Mouse (Mus musculus): ENCODE measurements around the gene Dnph1. TPM values are rescaled to one million over a fixed set of nuclear protein-coding genes. Genes with fewer than 3 reads are reported as not detected.

Dnph1 gene
- polyA plus RNA-seq, 1 experiment from 2014 or later: 26.4 TPM

GRCm38 (mm10) chr17:46503847-46504638 lies 7.5 kb downstream of the Dnph1 start:
- ATAC-seq (ENCODE audit: insufficient number of reproducible peaks, insufficient read depth, low FRiP score, low read depth): no peak
- Histone ChIP-seq H3K36me3 (ENCODE audit: control insufficient read depth, insufficient read depth, low read length) (peaks cover 11% of the 10 kb centered on the region), H3K4me3 (ENCODE audit: control insufficient read depth in 1 of 2, insufficient read depth in 1 of 2, low read depth in 1 of 2, low read length in 2 of 2) (no peak overlapping the region), H3K9ac (ENCODE audit: low read length) (no peak overlapping the region), H3K27me3 (ENCODE audit: control insufficient read depth, insufficient read depth, low read length) (no peaks in the 10 kb centered on the region), H3K27ac (replicated peaks in 1 of 2; ENCODE audit: control insufficient read depth in 1 of 2, insufficient read depth in 1 of 2, low read depth in 2 of 2, low read length in 2 of 2) (no peak overlapping the region), H3K4me1 (ENCODE audit: control insufficient read depth in 2 of 2, insufficient read depth in 2 of 2, low read length in 2 of 2) (no peaks in the 10 kb centered on the region), H3K4me2 (ENCODE audit: low read length) (no peak overlapping the region), H3K9me3 (ENCODE audit: control insufficient read depth, low read length) (no peaks in the 10 kb centered on the region)
- WGBS: 71% methylated on average over 14 of the region's 14 CpGs

- H3K36me3 ChIP-seq (ENCODE audit: control insufficient read depth, insufficient read depth, low read length): peaks cover 8% of the 10 kb centered on the region; the same call in 1 of the 2 replicates
- H3K4me1 ChIP-seq (ENCODE audit: control insufficient read depth in 2 of 2, insufficient read depth in 2 of 2, low read length in 2 of 2): no peaks in the 10 kb centered on the region
- H3K27ac ChIP-seq (replicated peaks in 1 of 2; ENCODE audit: control insufficient read depth in 1 of 2, insufficient read depth in 1 of 2, low read depth in 2 of 2, low read length in 2 of 2): no peak overlapping the region
- H3K27me3 ChIP-seq (ENCODE audit: control insufficient read depth, insufficient read depth, low read length): no peaks in the 10 kb centered on the region
- no peak for ATAC-seq (ENCODE audit: insufficient number of reproducible peaks, insufficient read depth, low FRiP score, low read depth)
- no peak overlapping the region for H3K4me3 ChIP-seq (ENCODE audit: control insufficient read depth in 1 of 2, insufficient read depth in 1 of 2, low read depth in 1 of 2, low read length in 2 of 2)
- 89% methylated on average over 3 of the region's 3 CpGs for WGBS
- no peak overlapping the region for H3K9ac ChIP-seq (ENCODE audit: low read length)
- H3K9me3 ChIP-seq (ENCODE audit: control insufficient read depth, low read length): no peaks in the 10 kb centered on the region
- H3K4me2 ChIP-seq (ENCODE audit: low read length): no peak overlapping the region
Observed at GRCm38 (mm10) chr17:46505617-46506016, 9.1 kb downstream of the Dnph1 start.

GRCm38 (mm10) chr17:46511059-46511710 lies 14.7 kb downstream of the Dnph1 start:
- Histone ChIP-seq H3K4me2 (ENCODE audit: low read length) (no peak overlapping the region), H3K27me3 (ENCODE audit: control insufficient read depth, insufficient read depth, low read length) (no peaks in the 10 kb centered on the region), H3K27ac (replicated peaks in 1 of 2; ENCODE audit: control insufficient read depth in 1 of 2, insufficient read depth in 1 of 2, low read depth in 2 of 2, low read length in 2 of 2) (no peak overlapping the region), H3K4me1 (ENCODE audit: control insufficient read depth in 2 of 2, insufficient read depth in 2 of 2, low read length in 2 of 2) (no peaks in the 10 kb centered on the region), H3K9ac (ENCODE audit: low read length) (no peak overlapping the region), H3K4me3 (ENCODE audit: control insufficient read depth in 1 of 2, insufficient read depth in 1 of 2, low read depth in 1 of 2, low read length in 2 of 2) (no peak overlapping the region), H3K9me3 (ENCODE audit: control insufficient read depth, low read length) (no peaks in the 10 kb centered on the region), H3K36me3 (ENCODE audit: control insufficient read depth, insufficient read depth, low read length) (peaks cover 3% of the 10 kb centered on the region; the same call in 1 of the 2 replicates)
- 0 out of 2 replicates have a peak, but pooled peaks have one; percentile 35 for ATAC-seq (ENCODE audit: insufficient number of reproducible peaks, insufficient read depth, low FRiP score, low read depth)
- WGBS: 54% methylated on average over 11 of the region's 11 CpGs

- WGBS: 52% methylated on average over 2 of the region's 2 CpGs
Observed at GRCm38 (mm10) chr17:46513329-46513728, 16.8 kb downstream of the Dnph1 start.

GRCm38 (mm10) chr17:46519971-46520370 lies 23.5 kb downstream of the Dnph1 start:
- H3K4me2 ChIP-seq (ENCODE audit: low read length): peak overlapping the region; percentile 57
- WGBS: 49% methylated on average over 10 of the region's 10 CpGs
- no peak for ATAC-seq (ENCODE audit: insufficient number of reproducible peaks, insufficient read depth, low FRiP score, low read depth)

More at GRCm38 (mm10) chr17:46513329-46513728, 16.8 kb downstream of the Dnph1 start:
- H3K4me3 ChIP-seq (ENCODE audit: control insufficient read depth in 1 of 2, insufficient read depth in 1 of 2, low read depth in 1 of 2, low read length in 2 of 2): no peak overlapping the region
- no peak overlapping the region for H3K9ac ChIP-seq (ENCODE audit: low read length)
- no peaks in the 10 kb centered on the region for H3K4me1 ChIP-seq (ENCODE audit: control insufficient read depth in 2 of 2, insufficient read depth in 2 of 2, low read length in 2 of 2)
- no peaks in the 10 kb centered on the region for H3K9me3 ChIP-seq (ENCODE audit: control insufficient read depth, low read length)
- ATAC-seq (ENCODE audit: insufficient number of reproducible peaks, insufficient read depth, low FRiP score, low read depth): no peak
- 0 out of 2 replicates have a peak, but pooled peaks cover 3% of the 10 kb centered on the region for H3K36me3 ChIP-seq (ENCODE audit: control insufficient read depth, insufficient read depth, low read length)
- H3K4me2 ChIP-seq (ENCODE audit: low read length): no peak overlapping the region
- H3K27ac ChIP-seq (replicated peaks in 1 of 2; ENCODE audit: control insufficient read depth in 1 of 2, insufficient read depth in 1 of 2, low read depth in 2 of 2, low read length in 2 of 2): no peak overlapping the region
- no peaks in the 10 kb centered on the region for H3K27me3 ChIP-seq (ENCODE audit: control insufficient read depth, insufficient read depth, low read length)

GRCm38 (mm10) chr17:46520385-46520979 lies 24.0 kb downstream of the Dnph1 start:
- Histone ChIP-seq H3K9me3 (ENCODE audit: control insufficient read depth, low read length) (no peaks in the 10 kb centered on the region), H3K9ac (ENCODE audit: low read length) (peak overlapping the region; percentile 58), H3K36me3 (ENCODE audit: control insufficient read depth, insufficient read depth, low read length) (peaks cover 3% of the 10 kb centered on the region; the same call in 1 of the 2 replicates), H3K4me2 (ENCODE audit: low read length) (peak overlapping the region; percentile 57), H3K27me3 (ENCODE audit: control insufficient read depth, insufficient read depth, low read length) (peaks cover 6% of the 10 kb centered on the region; the same call in 1 of the 2 replicates), H3K4me3 (ENCODE audit: control insufficient read depth in 1 of 2, insufficient read depth in 1 of 2, low read depth in 1 of 2, low read length in 2 of 2) (peak overlapping the region; percentile 25 to 27), H3K27ac (replicated peaks in 1 of 2; ENCODE audit: control insufficient read depth in 1 of 2, insufficient read depth in 1 of 2, low read depth in 2 of 2, low read length in 2 of 2) (no peak overlapping the region), H3K4me1 (ENCODE audit: control insufficient read depth in 2 of 2, insufficient read depth in 2 of 2, low read length in 2 of 2) (peaks cover 9 to 11% of the 10 kb centered on the region in 2 experiments; a peak in 3 of 4 replicates)
- WGBS: 14% methylated on average over 25 of the region's 25 CpGs
- 0 out of 2 replicates have a peak, but pooled peaks have one; percentile 33 for ATAC-seq (ENCODE audit: insufficient number of reproducible peaks, insufficient read depth, low FRiP score, low read depth)

More at GRCm38 (mm10) chr17:46519971-46520370, 23.5 kb downstream of the Dnph1 start:
- H3K9me3 ChIP-seq (ENCODE audit: control insufficient read depth, low read length): no peaks in the 10 kb centered on the region
- H3K27me3 ChIP-seq (ENCODE audit: control insufficient read depth, insufficient read depth, low read length): peaks cover 6% of the 10 kb centered on the region; the same call in 1 of the 2 replicates
- H3K4me3 ChIP-seq (ENCODE audit: control insufficient read depth in 1 of 2, insufficient read depth in 1 of 2, low read depth in 1 of 2, low read length in 2 of 2): peak overlapping the region; percentile 25 to 27; a peak in 3 of 4 replicates
- H3K36me3 ChIP-seq (ENCODE audit: control insufficient read depth, insufficient read depth, low read length): peaks cover 3% of the 10 kb centered on the region; the same call in 1 of the 2 replicates
- peaks cover 9 to 11% of the 10 kb centered on the region in 2 experiments; a peak in 3 of 4 replicates for H3K4me1 ChIP-seq (ENCODE audit: control insufficient read depth in 2 of 2, insufficient read depth in 2 of 2, low read length in 2 of 2)
- no peak overlapping the region for H3K27ac ChIP-seq (replicated peaks in 1 of 2; ENCODE audit: control insufficient read depth in 1 of 2, insufficient read depth in 1 of 2, low read depth in 2 of 2, low read length in 2 of 2)
- H3K9ac ChIP-seq (ENCODE audit: low read length): peak overlapping the region; percentile 58; the same call in 1 of the 2 replicates

- H3K27me3 ChIP-seq (ENCODE audit: control insufficient read depth, insufficient read depth, low read length): peaks cover 6% of the 10 kb centered on the region; the same call in 1 of the 2 replicates
- H3K4me1 ChIP-seq (ENCODE audit: control insufficient read depth in 2 of 2, insufficient read depth in 2 of 2, low read length in 2 of 2): peaks cover 9 to 11% of the 10 kb centered on the region in 2 experiments; a peak in 3 of 4 replicates
- peak overlapping the region; percentile 58 for H3K9ac ChIP-seq (ENCODE audit: low read length)
- WGBS: 61% methylated on average over 9 of the region's 9 CpGs
- H3K4me2 ChIP-seq (ENCODE audit: low read length): peak overlapping the region; percentile 57
- H3K9me3 ChIP-seq (ENCODE audit: control insufficient read depth, low read length): no peaks in the 10 kb centered on the region
- H3K27ac ChIP-seq (replicated peaks in 1 of 2; ENCODE audit: control insufficient read depth in 1 of 2, insufficient read depth in 1 of 2, low read depth in 2 of 2, low read length in 2 of 2): no peak overlapping the region
- peak overlapping the region in 1 of 2 experiments; percentile 25; a peak in 1 of 4 replicates for H3K4me3 ChIP-seq (ENCODE audit: control insufficient read depth in 1 of 2, insufficient read depth in 1 of 2, low read depth in 1 of 2, low read length in 2 of 2)
- peaks cover 3% of the 10 kb centered on the region; the same call in 1 of the 2 replicates for H3K36me3 ChIP-seq (ENCODE audit: control insufficient read depth, insufficient read depth, low read length)
- ATAC-seq (ENCODE audit: insufficient number of reproducible peaks, insufficient read depth, low FRiP score, low read depth): no peak
Observed at GRCm38 (mm10) chr17:46521174-46521573, 24.7 kb downstream of the Dnph1 start.
